Mouse (Mus musculus) CD8-positive naive resting alpha-beta T cell, adult 57 days (primary cell): ENCODE data around the gene Lrrc51. TPM values are rescaled to one million over a fixed set of nuclear protein-coding genes. Genes with fewer than 3 reads are reported as not detected.

ENCODE experiments used
- total RNA-seq: library from RNA; stranded (reverse); gene quantifications from one replicate; pipeline ENCODE4 v1.2.4, GENCODE M21; 2023

The Lrrc51 gene
- total RNA-seq = 1.4 TPM

DNA sequence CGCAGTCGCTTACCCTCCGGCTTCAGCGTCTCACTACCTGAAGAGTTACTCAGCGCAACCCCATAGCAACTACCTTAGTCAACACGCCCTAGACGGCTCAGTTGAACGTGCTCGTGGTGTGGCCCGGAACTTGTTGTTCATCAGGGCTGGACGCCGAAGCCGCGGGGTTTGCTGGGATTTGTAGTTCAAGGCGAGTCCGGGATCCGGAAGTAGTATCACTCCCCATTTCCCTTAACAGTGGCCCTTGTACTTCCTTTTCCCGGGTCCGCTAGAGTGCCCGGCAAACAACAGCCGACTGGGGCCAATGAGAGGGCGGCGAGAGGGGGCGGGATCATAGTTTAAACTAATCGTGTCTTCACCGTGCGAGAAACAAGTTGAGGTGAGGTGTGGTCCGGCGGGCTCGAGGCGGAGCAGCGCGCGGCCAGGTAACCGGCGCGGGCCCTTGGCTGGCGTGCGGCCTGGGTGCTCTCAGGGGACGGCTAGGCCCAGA, at the start of gene Lrrc51, which contains the start of gene Numa1:
Gene Lrrc51, minus strand, starts transcription at position 145 of the 490 bp plus-strand sequence.
Gene Numa1, plus strand, starts transcription at position 361 of the 490 bp plus-strand sequence.

DNA sequence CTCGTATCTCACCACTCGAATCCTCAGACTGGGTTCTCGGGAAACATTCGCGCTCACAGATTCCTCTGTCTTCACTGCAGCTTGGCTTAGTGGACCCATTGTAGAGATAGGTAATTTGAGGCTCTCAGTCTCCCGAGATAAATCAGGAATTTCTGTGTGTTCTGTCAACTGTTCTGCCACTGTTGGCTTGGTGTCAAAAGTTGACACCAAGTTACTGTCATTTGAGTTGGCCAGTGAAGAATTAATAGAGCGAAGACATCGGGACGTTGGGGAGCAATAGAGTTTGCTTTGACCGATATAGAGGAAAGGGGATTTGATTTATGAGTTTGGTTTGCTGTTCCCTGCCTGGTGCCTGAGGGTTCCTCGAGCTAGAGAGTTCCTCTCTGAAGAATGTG, 27.4 kb downstream of the Lrrc51 start, which contains the start of gene Tomt:
Gene Tomt, minus strand, starts transcription at position 73 of the 395 bp plus-strand sequence.

DNA sequence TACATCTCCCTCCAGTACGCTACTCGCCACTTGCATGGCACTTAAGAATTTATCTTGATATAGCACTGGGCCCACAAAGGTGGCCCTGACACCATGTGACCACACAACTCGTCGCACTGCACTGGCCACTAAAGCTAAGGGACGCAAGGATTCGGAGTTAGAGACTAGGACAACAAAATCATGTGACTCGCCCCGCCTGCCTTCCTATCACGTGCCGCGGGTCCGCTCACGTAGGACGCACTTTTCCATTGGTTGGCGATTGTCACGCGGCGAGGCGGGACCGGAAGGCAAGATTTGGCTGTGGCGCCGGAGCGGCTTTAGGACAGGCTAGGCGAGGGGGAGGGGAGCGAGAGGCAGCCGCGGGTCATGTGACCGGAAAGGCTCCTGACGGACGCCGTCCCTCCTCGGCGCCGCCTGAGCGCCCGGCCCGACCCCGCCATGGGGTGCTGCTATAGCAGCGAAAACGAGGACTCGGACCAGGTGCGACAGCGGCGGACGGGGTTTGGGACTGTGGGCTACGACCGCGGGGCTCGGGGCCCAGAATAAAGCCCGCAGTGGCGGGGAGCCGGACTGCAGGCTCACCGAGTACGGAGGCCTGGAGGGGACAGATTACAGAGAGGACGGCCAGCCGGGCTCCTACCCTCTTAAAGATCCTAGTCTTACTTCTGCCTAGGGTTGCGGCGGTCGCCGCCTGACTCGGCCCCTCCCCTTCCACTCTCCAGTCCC, 28.0 kb downstream of the Lrrc51 start, which contains the start of gene Lamtor1:
Gene Lamtor1, plus strand, starts transcription at position 344 of the 726 bp plus-strand sequence.

DNA sequence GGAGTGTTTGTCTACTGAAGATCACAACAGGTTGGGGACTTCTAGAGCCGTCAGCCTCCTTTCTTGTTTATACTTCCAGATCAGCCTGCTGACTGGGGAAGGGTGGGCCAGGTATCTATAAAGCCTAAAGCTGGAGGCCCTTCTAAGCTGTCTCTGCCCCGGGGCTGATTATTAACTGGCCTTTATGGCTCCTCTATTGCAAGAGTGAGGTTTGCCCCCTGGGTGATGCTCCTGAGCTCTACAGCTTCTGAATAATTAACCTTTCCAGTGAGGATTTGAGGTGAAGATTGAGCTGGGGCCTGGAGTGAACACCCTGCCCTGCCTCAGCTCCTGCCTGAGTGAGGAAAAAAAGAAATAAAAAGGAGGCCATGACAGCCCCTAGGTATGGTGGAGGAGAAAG, 63.1 kb downstream of the Lrrc51 start, which contains the start of gene Folr1:
Gene Folr1, minus strand, starts transcription at position 160 of the 400 bp plus-strand sequence.

DNA sequence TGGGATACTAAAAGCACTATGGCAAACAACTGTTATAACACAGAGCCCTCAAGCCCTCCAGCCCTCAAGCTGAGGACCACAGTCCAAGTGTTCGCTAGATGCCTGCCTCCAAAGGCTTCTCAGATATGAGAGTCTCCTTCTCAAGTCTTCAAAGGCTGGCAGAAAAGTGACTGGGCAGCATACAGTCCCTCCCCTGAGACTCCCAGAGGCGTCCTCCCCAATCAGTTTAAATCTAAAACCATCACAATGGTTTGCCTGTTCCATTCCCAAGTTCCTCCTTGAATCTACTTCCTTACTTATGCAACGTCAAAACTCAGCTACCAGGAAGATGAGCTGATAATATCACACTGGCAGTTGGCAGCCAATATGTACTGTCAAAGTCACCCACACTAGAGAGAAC, 70.3 kb downstream of the Lrrc51 start, which contains the start of gene Anapc15:
Gene Anapc15, plus strand, starts transcription at position 301 of the 400 bp plus-strand sequence.

Other genes starting within 250 kb of the Lrrc51 start
- not detected for gene Phox2a, start 115.6 kb downstream of the Lrrc51 start, total RNA-seq
- 8.9 TPM for gene Inppl1, start 95.7 kb downstream of the Lrrc51 start, total RNA-seq
- not detected for gene Folr2, start 76.7 kb downstream of the Lrrc51 start, total RNA-seq
- gene Anapc15, start 70.2 kb downstream of the Lrrc51 start, total RNA-seq = 63.0 TPM
- not detected for gene Folr1, start 63.1 kb downstream of the Lrrc51 start, total RNA-seq
- gene Lamtor1, start 28.0 kb downstream of the Lrrc51 start, total RNA-seq = 56.6 TPM
- not detected for gene Tomt, start 27.5 kb downstream of the Lrrc51 start, total RNA-seq
- gene Numa1, start 216 bp upstream of the Lrrc51 start, total RNA-seq = 350 TPM
- gene Il18bp, start 84.8 kb upstream of the Lrrc51 start, total RNA-seq = 8.1 TPM
- 31.0 TPM for gene Rnf121, start 131.6 kb upstream of the Lrrc51 start, total RNA-seq
- 47.9 TPM for gene Xndc1, start 131.6 kb upstream of the Lrrc51 start, total RNA-seq
- gene Xntrpc, start 131.8 kb upstream of the Lrrc51 start, total RNA-seq = 7.1 TPM
- gene Trpc2, start 149.2 kb upstream of the Lrrc51 start, total RNA-seq = not detected
- 0.40 TPM for gene Art1, start 167.8 kb upstream of the Lrrc51 start, total RNA-seq
- gene Art5, start 175.6 kb upstream of the Lrrc51 start, total RNA-seq = 0.49 TPM
- gene Chrna10, start 182.9 kb upstream of the Lrrc51 start, total RNA-seq = not detected